In genomic region chr3:116408856-116409255, GRCm38 (mm10) we compare ENCODE assay signal across 24 mouse cellular contexts.
"Had no signal": no experiment of that assay in that cellular context is flagged by ENCODE, and none has a peak within 500 bp of the region (broad histone marks: within the 10 kb centered on the region; RNA-seq: fewer than 3 reads in every experiment).

No protein-coding gene starts in this region.

- H3K4me1 ChIP-seq: hindbrain, embryonic 12.5 days had no signal

- H3K27me3 ChIP-seq: heart, embryonic 12.5 days; hindbrain, embryonic 12.5 days; intestine, embryonic 15.5 days; limb, embryonic 12.5 days had no signal

- H3K36me3 ChIP-seq: heart, embryonic 12.5 days; intestine, embryonic 15.5 days had no signal

- H3K4me2 ChIP-seq: hindbrain, embryonic 12.5 days; hindbrain, embryonic 14.5 days; intestine, embryonic 15.5 days; limb, embryonic 12.5 days had no signal

- ATAC-seq: hindbrain, embryonic 16.5 days; inflammation-experienced regulatory T-cells, adult 6 months; intestine, embryonic 15.5 days; intestine, postnatal 0 days had no signal

- H3K9ac ChIP-seq: hindbrain, embryonic 12.5 days; hindbrain, embryonic 14.5 days; intestine, embryonic 15.5 days; limb, embryonic 12.5 days; liver, embryonic 14.5 days had no signal

- H3K27ac ChIP-seq: heart, adult 2 months; hindbrain, embryonic 10.5 days; hindbrain, embryonic 12.5 days; hindbrain, embryonic 14.5 days; intestine, embryonic 15.5 days; layer of hippocampus, adult 2 months; left cerebral cortex, adult 2 months; limb, embryonic 10.5 days; limb, embryonic 12.5 days; liver, embryonic 14.5 days had no signal

- DNase-seq: gastrocnemius, adult 2 months; gastrocnemius, postnatal 10 days; gastrocnemius, postnatal 25 days; heart, adult 2 months; heart, postnatal 4 days; kidney, adult 18-20 months; kidney, adult 8-10 months; kidney, postnatal 10 days; kidney, postnatal 25 days; kidney, postnatal 4 days; liver had no signal

- H3K9me3 ChIP-seq: heart, embryonic 12.5 days; hindbrain, embryonic 10.5 days; hindbrain, embryonic 12.5 days; intestine, embryonic 15.5 days; limb, embryonic 10.5 days; limb, embryonic 12.5 days had no signal

- H3K4me3 ChIP-seq: gastrocnemius, adult 2 months; heart, adult 2 months; hindbrain, embryonic 10.5 days; hindbrain, embryonic 12.5 days; intestine, embryonic 15.5 days; layer of hippocampus, adult 2 months; left cerebral cortex, adult 2 months; limb, embryonic 10.5 days; limb, embryonic 12.5 days had no signal
